Mouse (Mus musculus) heart, embryonic 11.5 days (tissue): ENCODE results near the gene Gm20388. TPM values are rescaled to one million over a fixed set of nuclear protein-coding genes. Genes with fewer than 3 reads are reported as not detected.
A peak's percentile ranks its signal among the peaks of the same experiment; 100 is the strongest.

Source experiments
- ATAC-seq: fragments of 200-750 bp; cut with Nextera tagmentation; replicated peaks from 2 replicates; pipeline ENCODE4 v1.8.0; 2017; ENCODE audit warnings: moderate library complexity; ENCODE audit not compliant: insufficient number of reproducible peaks, low FRiP score, low TSS enrichment
- H3K27ac ChIP-seq: fragments of 300-500 bp; sonication (generic); 2 replicates; pipeline ENCODE4 v1.5.1; 2014; ENCODE audit warnings: mild to moderate bottlenecking, low read depth, low read length
- H3K27me3 ChIP-seq: fragments of 300-500 bp; sonication (generic); 2 replicates; pipeline ENCODE4 v1.6.1; 2014; ENCODE audit warnings: mild to moderate bottlenecking, low read length, mixed read lengths; ENCODE audit not compliant: control insufficient read depth, insufficient read depth
- H3K36me3 ChIP-seq: fragments of 300-500 bp; sonication (generic); 2 replicates; pipeline ENCODE4 v1.6.1; 2014; ENCODE audit warnings: mild to moderate bottlenecking, low read length, moderate library complexity, mixed read lengths; ENCODE audit not compliant: control insufficient read depth, insufficient read depth
- H3K4me1 ChIP-seq: fragments of 300-500 bp; sonication (generic); 2 replicates; pipeline ENCODE4 v1.6.1; 2014; ENCODE audit warnings: low read length; ENCODE audit not compliant: control insufficient read depth, insufficient read depth
- H3K4me2 ChIP-seq: fragments of 300-500 bp; sonication (generic); 2 replicates; pipeline ENCODE4 v1.6.1; 2014; ENCODE audit warnings: mild to moderate bottlenecking, moderate library complexity
- H3K4me3 ChIP-seq: fragments of 300-500 bp; sonication (generic); 2 replicates; pipeline ENCODE4 v1.5.1; 2014; ENCODE audit warnings: low read depth, low read length
- H3K9ac ChIP-seq: fragments of 300-500 bp; sonication (generic); 2 replicates; pipeline ENCODE4 v1.6.1; 2014; ENCODE audit warnings: mild to moderate bottlenecking, low read depth, low read length, moderate library complexity
- H3K9me3 ChIP-seq: fragments of 300-500 bp; sonication (generic); replicated peaks from 2 replicates; pipeline ENCODE4 v1.6.1; 2016; ENCODE audit warnings: low read length; ENCODE audit not compliant: control insufficient read depth
- WGBS: fragments of 180-500 bp; shearing (Covaris S2); extraction: QIAGEN DNeasy Blood & Tissue Kit; methylation state at CpG from one replicate; pipeline ENCODE4 v1.1.7; 2014; ENCODE audit not compliant: insufficient replicate concordance; 5-methylcytosine and 5-hydroxymethylcytosine counted together
- polyA plus RNA-seq: library from polyadenylated mRNA; unstranded; fragments of >200 nt; fragmentation: Nextera tagmentation; extraction: Ambion mirVana; gene quantifications from 2 replicates; pipeline ENCODE4 v1.2.1, GENCODE M21; 2014

Gene Gm20388
- polyA plus RNA-seq, 1 experiment from 2014 or later = 6.4 TPM

- Histone ChIP-seq H3K36me3 (no peaks in the 10 kb centered on the region; the same call in 1 of the 2 replicates), H3K4me1 (peaks cover 99% of the 10 kb centered on the region), H3K9me3 (no peaks in the 10 kb centered on the region), H3K4me2 (no peak overlapping the region), H3K4me3 (no peak overlapping the region), H3K9ac (no peak overlapping the region; the same call in 1 of the 2 replicates), H3K27me3 (no peaks in the 10 kb centered on the region), H3K27ac (peak overlapping the region; percentile 66; the same call in 1 of the 2 replicates)
- WGBS = 50% methylated on average over 2 of the region's 2 CpGs
- no peak for ATAC-seq
Observed at GRCm38 (mm10) chr8:122316402-122316801, 2405.8 kb downstream of the Gm20388 start.

- Histone ChIP-seq H3K27me3 (no peaks in the 10 kb centered on the region), H3K9me3 (no peaks in the 10 kb centered on the region), H3K4me3 (no peak overlapping the region), H3K4me2 (0 out of 2 replicates have a peak overlapping the region, but pooled peaks have one; percentile 15), H3K4me1 (peaks cover 99% of the 10 kb centered on the region), H3K9ac (0 out of 2 replicates have a peak overlapping the region, but pooled peaks have one; percentile 46), H3K27ac (peak overlapping the region; percentile 92), H3K36me3 (no peaks in the 10 kb centered on the region; the same call in 1 of the 2 replicates)
- ATAC-seq = no peak
- WGBS = 48% methylated on average over 8 of the region's 8 CpGs
Observed at GRCm38 (mm10) chr8:122317918-122318475, 2407.4 kb downstream of the Gm20388 start.

GRCm38 (mm10) chr8:122319045-122319707 is 2408.5 kb downstream of the Gm20388 start:
- Histone ChIP-seq H3K36me3 (no peaks in the 10 kb centered on the region; the same call in 1 of the 2 replicates), H3K4me1 (peaks cover 99% of the 10 kb centered on the region), H3K4me3 (no peak overlapping the region), H3K27me3 (no peaks in the 10 kb centered on the region), H3K9me3 (no peaks in the 10 kb centered on the region), H3K27ac (peak overlapping the region; percentile 92), H3K4me2 (peak overlapping the region; percentile 14), H3K9ac (peak overlapping the region; percentile 43; the same call in 1 of the 2 replicates)
- WGBS = 44% methylated on average over 11 of the region's 11 CpGs
- no peak for ATAC-seq

- Histone ChIP-seq H3K4me2 (no peak overlapping the region), H3K9me3 (no peaks in the 10 kb centered on the region), H3K27me3 (no peaks in the 10 kb centered on the region), H3K4me3 (no peak overlapping the region), H3K9ac (peak overlapping the region; percentile 43; the same call in 1 of the 2 replicates), H3K4me1 (peaks cover 99% of the 10 kb centered on the region), H3K27ac (peak overlapping the region; percentile 92), H3K36me3 (no peaks in the 10 kb centered on the region)
- no peak for ATAC-seq
- 71% methylated on average over 7 of the region's 7 CpGs for WGBS
Observed at GRCm38 (mm10) chr8:122319708-122320075, 2409.1 kb downstream of the Gm20388 start.

- no peak overlapping the region for H3K9ac ChIP-seq
- no peak for ATAC-seq
- H3K27ac ChIP-seq = peak overlapping the region; percentile 92
- 38% methylated on average over 3 of the region's 3 CpGs for WGBS
- no peaks in the 10 kb centered on the region for H3K27me3 ChIP-seq
- H3K4me2 ChIP-seq = no peak overlapping the region
- peaks cover 99% of the 10 kb centered on the region for H3K4me1 ChIP-seq
- H3K36me3 ChIP-seq = no peaks in the 10 kb centered on the region
- no peaks in the 10 kb centered on the region for H3K9me3 ChIP-seq
- H3K4me3 ChIP-seq = no peak overlapping the region
Observed at GRCm38 (mm10) chr8:122320541-122320940, 2409.9 kb downstream of the Gm20388 start.

GRCm38 (mm10) chr8:122321455-122321921 is 2410.8 kb downstream of the Gm20388 start:
- peak overlapping the region; percentile 28; the same call in 1 of the 2 replicates for H3K9ac ChIP-seq
- peak; percentile 70 for ATAC-seq

GRCm38 (mm10) chr8:122322126-122322525 is 2411.5 kb downstream of the Gm20388 start:
- H3K9me3 ChIP-seq = no peaks in the 10 kb centered on the region
- peaks cover 99% of the 10 kb centered on the region for H3K4me1 ChIP-seq
- no peaks in the 10 kb centered on the region for H3K36me3 ChIP-seq
- no peak overlapping the region for H3K4me3 ChIP-seq
- H3K27ac ChIP-seq = peak overlapping the region; percentile 92
- peak overlapping the region; percentile 22 for H3K4me2 ChIP-seq
- H3K9ac ChIP-seq = peak overlapping the region; percentile 64; the same call in 1 of the 2 replicates
- no peaks in the 10 kb centered on the region for H3K27me3 ChIP-seq
- WGBS = 61% methylated on average over 7 of the region's 7 CpGs
- ATAC-seq = no peak

More at GRCm38 (mm10) chr8:122321455-122321921, 2410.8 kb downstream of the Gm20388 start:
- Histone ChIP-seq H3K4me2 (peak overlapping the region; percentile 22), H3K9me3 (no peaks in the 10 kb centered on the region), H3K4me1 (peaks cover 100% of the 10 kb centered on the region), H3K27me3 (no peaks in the 10 kb centered on the region), H3K4me3 (no peak overlapping the region), H3K27ac (peak overlapping the region; percentile 92), H3K36me3 (no peaks in the 10 kb centered on the region)
- WGBS = 18% methylated on average over 10 of the region's 10 CpGs

GRCm38 (mm10) chr8:122322792-122323191 is 2412.2 kb downstream of the Gm20388 start:
- Histone ChIP-seq H3K4me1 (peaks cover 96% of the 10 kb centered on the region), H3K4me2 (peak overlapping the region; percentile 22), H3K9ac (peak overlapping the region; percentile 64; the same call in 1 of the 2 replicates), H3K9me3 (no peaks in the 10 kb centered on the region), H3K4me3 (no peak overlapping the region), H3K27ac (peak overlapping the region; percentile 92), H3K36me3 (no peaks in the 10 kb centered on the region), H3K27me3 (no peaks in the 10 kb centered on the region)
- 13% methylated on average over 11 of the region's 11 CpGs for WGBS
- ATAC-seq = peak; percentile 46
